Mouse (Mus musculus) CH12.LX (cell line): ENCODE data around the gene Ppp1cc. TPM values are rescaled to one million over a fixed set of nuclear protein-coding genes. Genes with fewer than 3 reads are reported as not detected.

Source experiments
- DNase-seq: peaks from one replicate; pipeline ENCODE4 v3.0.0-alpha.2; 2013; ENCODE audit errors: extremely low read depth
- H3K27ac ChIP-seq: 2 replicates; pipeline ENCODE4 v1.5.1; 2012; ENCODE audit warnings: low read depth, mild to moderate bottlenecking, control low read depth, moderate library complexity; ENCODE audit not compliant: insufficient read depth
- H3K27me3 ChIP-seq: replicated peaks from 2 replicates; pipeline ENCODE3; 2012; ENCODE audit warnings: inconsistent platforms
- H3K36me3 ChIP-seq, 2 experiments: replicated peaks in 1 of 2; 2 replicates each; pipeline versions ENCODE3 to v1.6.1; 2012; ENCODE audit warnings: inconsistent platforms in 1 of 2, low read length in 1 of 2, mild to moderate bottlenecking in 1 of 2, mixed read lengths in 1 of 2, moderate library complexity in 1 of 2; ENCODE audit not compliant: control insufficient read depth in 1 of 2, insufficient read depth in 1 of 2
- H3K4me1 ChIP-seq, 2 experiments: 2 replicates each; pipeline ENCODE4 v1.6.1; 2012; ENCODE audit warnings: inconsistent platforms in 1 of 2, moderate library complexity in 1 of 2; ENCODE audit not compliant: insufficient read depth in 2 of 2, control insufficient read depth in 1 of 2
- H3K4me2 ChIP-seq: 2 replicates; pipeline ENCODE4 v1.6.1; 2012; ENCODE audit warnings: low read depth, mild to moderate bottlenecking, control low read depth; ENCODE audit not compliant: poor library complexity, insufficient read depth, severe bottlenecking
- H3K4me3 ChIP-seq, 3 experiments: fragments of 150-350 bp in 1 of 3; sonication (generic) in 1 of 3; replicated peaks in 1 of 3; 2 replicates each; pipeline versions ENCODE3 to v1.5.1; 2011 to 2012; ENCODE audit warnings: low read depth in 2 of 3, low read length in 2 of 3, mild to moderate bottlenecking in 2 of 3, moderate library complexity in 2 of 3, control low read depth in 1 of 3, improper control_type of control experiment in 1 of 3, inconsistent platforms in 1 of 3, mixed read lengths in 1 of 3; ENCODE audit not compliant: poor library complexity in 1 of 3
- H3K79me2 ChIP-seq: replicated peaks from 2 replicates; pipeline ENCODE4 v1.6.1; 2012; ENCODE audit warnings: mild to moderate bottlenecking, moderate library complexity; ENCODE audit not compliant: control insufficient read depth, poor library complexity, insufficient read depth, severe bottlenecking; ENCODE audit errors: extremely low read depth
- H3K9ac ChIP-seq: 2 replicates; pipeline ENCODE4 v1.6.1; 2012; ENCODE audit warnings: low read depth, mild to moderate bottlenecking, control low read depth, moderate library complexity; ENCODE audit not compliant: insufficient read depth
- H3K9me3 ChIP-seq: replicated peaks from 2 replicates; pipeline ENCODE3; 2012; ENCODE audit warnings: low read length, inconsistent platforms, mixed read lengths
- BHLHE40 ChIP-seq: IDR thresholded peaks from 2 replicates; pipeline ENCODE4 v1.6.1; 2011; ENCODE audit warnings: mild to moderate bottlenecking, low read depth, low read length, improper control_type of control experiment
- CHD1 ChIP-seq: IDR thresholded peaks from 2 replicates; pipeline ENCODE4 v1.6.1; 2012; ENCODE audit warnings: low read depth, low read length, improper control_type of control experiment, inconsistent platforms
- CHD2 ChIP-seq: IDR thresholded peaks from 2 replicates; pipeline ENCODE4 v1.6.1; 2011; ENCODE audit warnings: low read length, improper control_type of control experiment
- CTCF ChIP-seq, 2 experiments: IDR thresholded peaks in 1 of 2; conservative IDR thresholded peaks in 1 of 2; 2 replicates each; pipeline ENCODE4 v1.5.1; 2011 to 2012; ENCODE audit warnings: low read depth in 2 of 2, low read length in 2 of 2, improper control_type of control experiment in 1 of 2, inconsistent platforms in 1 of 2, mild to moderate bottlenecking in 1 of 2, moderate library complexity in 1 of 2
- E2F4 ChIP-seq: IDR thresholded peaks from 2 replicates; pipeline ENCODE4 v1.6.1; 2011; ENCODE audit warnings: low read depth, low read length, improper control_type of control experiment; ENCODE audit not compliant: insufficient replicate concordance
- ELF1 ChIP-seq: IDR thresholded peaks from 2 replicates; pipeline ENCODE4 v1.6.1; 2014; ENCODE audit warnings: low read depth, mild to moderate bottlenecking, inconsistent platforms, low read length, improper control_type of control experiment
- EP300 ChIP-seq: IDR thresholded peaks from 2 replicates; pipeline ENCODE4 v1.6.1; 2011; ENCODE audit warnings: low read length, improper control_type of control experiment
- ETS1 ChIP-seq: conservative IDR thresholded peaks from 2 replicates; pipeline ENCODE4 v1.6.1; 2012; ENCODE audit warnings: low read depth, mild to moderate bottlenecking, inconsistent platforms, low read length, improper control_type of control experiment, moderate library complexity
- GABPA ChIP-seq: IDR thresholded peaks from 2 replicates; pipeline ENCODE4 v1.6.1; 2012; ENCODE audit warnings: low read depth, low read length, improper control_type of control experiment, inconsistent platforms; ENCODE audit not compliant: insufficient replicate concordance
- HCFC1 ChIP-seq: IDR thresholded peaks from 2 replicates; pipeline ENCODE4 v1.6.1; 2012; ENCODE audit warnings: low read depth, mild to moderate bottlenecking, inconsistent platforms, low read length, improper control_type of control experiment
- IRF4 ChIP-seq: IDR thresholded peaks from 2 replicates; pipeline ENCODE4 v1.6.1; 2014; ENCODE audit warnings: low read depth, mild to moderate bottlenecking, inconsistent platforms, low read length, improper control_type of control experiment
- JUN ChIP-seq: IDR thresholded peaks from 2 replicates; pipeline ENCODE4 v1.6.1; 2011; ENCODE audit warnings: low read depth, mild to moderate bottlenecking, low read length, improper control_type of control experiment, moderate library complexity; ENCODE audit not compliant: insufficient read depth
- JUND ChIP-seq: conservative IDR thresholded peaks from 2 replicates; pipeline ENCODE4 v1.6.1; 2011; ENCODE audit warnings: low read depth, low read length, improper control_type of control experiment
- KAT2A ChIP-seq: IDR thresholded peaks from 2 replicates; pipeline ENCODE4 v1.6.1; 2012; ENCODE audit warnings: low read length, improper control_type of control experiment, inconsistent platforms; ENCODE audit not compliant: insufficient replicate concordance
- MAFK ChIP-seq: IDR thresholded peaks from 2 replicates; pipeline ENCODE4 v1.6.1; 2011; ENCODE audit warnings: low read length, improper control_type of control experiment; ENCODE audit not compliant: insufficient replicate concordance
- MAX ChIP-seq: IDR thresholded peaks from 2 replicates; pipeline ENCODE4 v1.6.1; 2011; ENCODE audit warnings: low read length, improper control_type of control experiment
- MAZ ChIP-seq: IDR thresholded peaks from 2 replicates; pipeline ENCODE4 v1.6.1; 2012; ENCODE audit warnings: low read depth, mild to moderate bottlenecking, inconsistent platforms, low read length, improper control_type of control experiment, moderate library complexity
- MEF2A ChIP-seq: IDR thresholded peaks from 2 replicates; pipeline ENCODE4 v1.6.1; 2014; ENCODE audit warnings: low read depth, mild to moderate bottlenecking, inconsistent platforms, low read length, improper control_type of control experiment, borderline replicate concordance
- MXI1 ChIP-seq: IDR thresholded peaks from 2 replicates; pipeline ENCODE4 v1.6.1; 2011; ENCODE audit warnings: mild to moderate bottlenecking, low read depth, low read length, improper control_type of control experiment
- MYC ChIP-seq: IDR thresholded peaks from 2 replicates; pipeline ENCODE4 v1.6.1; 2011; ENCODE audit warnings: low read depth, mild to moderate bottlenecking, improper control_type of control experiment, low read length
- NELFE ChIP-seq: IDR thresholded peaks from 2 replicates; pipeline ENCODE4 v1.6.1; 2011; ENCODE audit warnings: low read depth, low read length, improper control_type of control experiment
- NRF1 ChIP-seq: IDR thresholded peaks from 2 replicates; pipeline ENCODE4 v1.6.1; 2014; ENCODE audit warnings: low read depth, mild to moderate bottlenecking, inconsistent platforms, low read length, improper control_type of control experiment, moderate library complexity
- PAX5 ChIP-seq: IDR thresholded peaks from 2 replicates; pipeline ENCODE4 v1.6.1; 2012; ENCODE audit warnings: low read length, inconsistent platforms, mixed read lengths
- POLR2A ChIP-seq: IDR thresholded peaks from 2 replicates; pipeline ENCODE4 v1.6.1; 2011; ENCODE audit warnings: low read depth, mild to moderate bottlenecking, improper control_type of control experiment, low read length
- POLR2AphosphoS2 ChIP-seq: IDR thresholded peaks from 2 replicates; pipeline ENCODE4 v1.6.1; 2011; ENCODE audit warnings: low read depth, low read length, improper control_type of control experiment
- RAD21 ChIP-seq: IDR thresholded peaks from 2 replicates; pipeline ENCODE4 v1.6.1; 2011; ENCODE audit warnings: low read depth, mild to moderate bottlenecking, low read length, improper control_type of control experiment, moderate library complexity
- RCOR1 ChIP-seq: conservative IDR thresholded peaks from 2 replicates; pipeline ENCODE4 v1.6.1; 2012; ENCODE audit warnings: low read depth, mild to moderate bottlenecking, inconsistent platforms, low read length, improper control_type of control experiment
- SIN3A ChIP-seq: IDR thresholded peaks from 2 replicates; pipeline ENCODE4 v1.6.1; 2012; ENCODE audit warnings: low read length, improper control_type of control experiment, inconsistent platforms
- SMC3 ChIP-seq: IDR thresholded peaks from 2 replicates; pipeline ENCODE4 v1.6.1; 2011; ENCODE audit warnings: low read depth, low read length, improper control_type of control experiment
- TBP ChIP-seq: conservative IDR thresholded peaks from 2 replicates; pipeline ENCODE4 v1.6.1; 2011; ENCODE audit warnings: low read depth, low read length, improper control_type of control experiment
- TCF12 ChIP-seq: IDR thresholded peaks from 2 replicates; pipeline ENCODE4 v1.6.1; 2014; ENCODE audit warnings: low read depth, mild to moderate bottlenecking, inconsistent platforms, low read length, improper control_type of control experiment
- UBTF ChIP-seq: IDR thresholded peaks from 2 replicates; pipeline ENCODE4 v1.6.1; 2012; ENCODE audit warnings: low read depth, mild to moderate bottlenecking, inconsistent platforms, low read length, improper control_type of control experiment, moderate library complexity
- USF1 ChIP-seq: IDR thresholded peaks from 2 replicates; pipeline ENCODE4 v1.6.1; 2014; ENCODE audit warnings: low read depth, mild to moderate bottlenecking, inconsistent platforms, low read length, improper control_type of control experiment
- USF2 ChIP-seq: conservative IDR thresholded peaks from 2 replicates; pipeline ENCODE4 v1.6.1; 2011; ENCODE audit warnings: low read depth, low read length, improper control_type of control experiment
- ZC3H11A ChIP-seq: IDR thresholded peaks from 2 replicates; pipeline ENCODE4 v1.6.1; 2012; ENCODE audit warnings: low read depth, mild to moderate bottlenecking, inconsistent platforms, low read length, improper control_type of control experiment
- ZKSCAN1 ChIP-seq: IDR thresholded peaks from 2 replicates; pipeline ENCODE4 v1.6.1; 2012; ENCODE audit warnings: low read depth, inconsistent platforms, low read length, improper control_type of control experiment, borderline replicate concordance
- ZMIZ1 ChIP-seq: IDR thresholded peaks from 2 replicates; pipeline ENCODE4 v1.6.1; 2012; ENCODE audit warnings: low read depth, mild to moderate bottlenecking, inconsistent platforms, low read length, improper control_type of control experiment
- ZNF384 ChIP-seq: IDR thresholded peaks from 2 replicates; pipeline ENCODE4 v1.6.1; 2012; ENCODE audit warnings: low read depth, low read length, improper control_type of control experiment, inconsistent platforms
- dilution Hi-C: fragments of 300-500 bp; cut with MboI; formaldehyde crosslinking; loops from 2 replicates; pipeline ENCODE4 v1.14.3; 2020; ENCODE audit warnings: low sequenced_read_pairs; ENCODE audit not compliant: extremely low pct_unique_long_range_greater_than_20kb, extremely low pct_ligation_motif_present
- in situ Hi-C: fragments of 300-500 bp; cut with MboI; formaldehyde crosslinking; loops from 3 replicates; pipeline ENCODE4 v1.14.3; 2019; ENCODE audit warnings: low sequenced_read_pairs, low pct_ligation_motif_present, low pct_unique_long_range_greater_than_20kb, mixed read lengths
- polyA plus RNA-seq: library from polyadenylated mRNA; unstranded; fragments of >175 nt; gene quantifications from 2 replicates; pipeline ENCODE4 v1.2.1, GENCODE M21; 2012; ENCODE audit warnings: low read depth; ENCODE audit not compliant: insufficient read length
- total RNA-seq, 2 experiments: library from RNA; depleted of rRNA; stranded (reverse); fragments of 300-350 nt in 1 of 2; fragments of >200 nt in 1 of 2; gene quantifications; 2 replicates each; pipeline ENCODE4 v1.2.3; 2012 to 2014

The Ppp1cc gene
- total and polyA plus RNA-seq, 3 experiments, result 191 to 406 (median 358) TPM

GRCm38 (mm10) chr5:122218109-122218905 lies 60.2 kb downstream of the Ppp1cc start:
- peak overlapping the region; percentile 90 for H3K27ac ChIP-seq

GRCm38 (mm10) chr5:122218928-122219327 lies 60.9 kb downstream of the Ppp1cc start:
- dilution Hi-C loops, result no loop called here
- DNase-seq, result peak; percentile 43
- Histone ChIP-seq H3K4me2 (peak overlapping the region; percentile 47), H3K9ac (peak overlapping the region; percentile 21), H3K36me3 (peaks cover 26 to 79% of the 10 kb centered on the region in 2 experiments), H3K4me1 (peaks cover 55 to 92% of the 10 kb centered on the region in 2 experiments), H3K9me3 (no peaks in the 10 kb centered on the region), H3K79me2 (peaks cover 14% of the 10 kb centered on the region), H3K27me3 (no peaks in the 10 kb centered on the region), H3K27ac (peak overlapping the region; percentile 90), H3K4me3 (no peak overlapping the region)
- TF ChIP-seq ETS1, result peak; percentile 47; the same call in 1 of the 2 replicates
- TF ChIP-seq TBP, result no peak
- TF ChIP-seq, all 38 proteins: peak for 1
- in situ Hi-C loops, result no loop called here

More at GRCm38 (mm10) chr5:122218109-122218905, 60.2 kb downstream of the Ppp1cc start:
- DNase-seq, result no peak
- H3K79me2 ChIP-seq, result peaks cover 14% of the 10 kb centered on the region
- no peaks in the 10 kb centered on the region for H3K9me3 ChIP-seq
- dilution Hi-C loops (no loop called here), in situ Hi-C loops (no loop called here)
- peak overlapping the region; percentile 21 for H3K9ac ChIP-seq
- no peak overlapping the region for H3K4me3 ChIP-seq
- H3K4me2 ChIP-seq, result peak overlapping the region; percentile 47
- H3K36me3 ChIP-seq, result peaks cover 27 to 82% of the 10 kb centered on the region in 2 experiments
- H3K27me3 ChIP-seq, result no peaks in the 10 kb centered on the region
- peaks cover 57 to 94% of the 10 kb centered on the region in 2 experiments for H3K4me1 ChIP-seq
- no peak for TF ChIP-seq ZNF384
- TF ChIP-seq PAX5, result no peak
- TF ChIP-seq CTCF (conservative IDR thresholded peaks at IDR 0.05 in 1 of 2, IDR thresholded peaks at IDR 0.05 in 1 of 2; ENCODE audit: low read depth in 2 of 2, low read length in 2 of 2), result no peak
- no peak for TF ChIP-seq CHD1
- peak; percentile 46; the same call in 1 of the 2 replicates for TF ChIP-seq CHD2
- TF ChIP-seq MAFK, result no peak
- TF ChIP-seq KAT2A, result no peak
- peak; percentile 59; the same call in 1 of the 2 replicates for TF ChIP-seq MXI1
- TF ChIP-seq UBTF, result no peak
- TF ChIP-seq ZKSCAN1, result no peak
- TF ChIP-seq POLR2A, result no peak; the same call in 1 of the 2 replicates
- TF ChIP-seq MAZ, result peak; percentile 64
- no peak for TF ChIP-seq MEF2A
- TF ChIP-seq JUN, result no peak; the same call in 1 of the 2 replicates
- TF ChIP-seq SMC3, result no peak
- no peak for TF ChIP-seq EP300
- no peak for TF ChIP-seq ZC3H11A
- peak; percentile 26; the same call in 1 of the 2 replicates for TF ChIP-seq MAX
- no peak for TF ChIP-seq USF2
- TF ChIP-seq NELFE, result no peak
- no peak for TF ChIP-seq USF1
- no peak for TF ChIP-seq JUND
- peak; percentile 41 for TF ChIP-seq ETS1
- TF ChIP-seq RAD21, result no peak
- TF ChIP-seq GABPA, result no peak
- no peak for TF ChIP-seq HCFC1
- TF ChIP-seq RCOR1, result no peak
- TF ChIP-seq ELF1, result no peak
- peak; percentile 51 for TF ChIP-seq BHLHE40
- peak; percentile 69 for TF ChIP-seq TCF12
- no peak for TF ChIP-seq ZMIZ1
- no peak for TF ChIP-seq TBP
- TF ChIP-seq SIN3A, result peak; percentile 73; the same call in 1 of the 2 replicates
- 0 out of 2 replicates have a peak, but pooled peaks have one; percentile 15 for TF ChIP-seq MYC
- no peak for TF ChIP-seq NRF1
- peak; percentile 35 for TF ChIP-seq IRF4
- TF ChIP-seq POLR2AphosphoS2, result no peak
- no peak for TF ChIP-seq E2F4
